Mouse (Mus musculus) heart, embryonic 10.5 days (tissue): ENCODE measurements around the gene Rev1. TPM values are rescaled to one million over a fixed set of nuclear protein-coding genes. Genes with fewer than 3 reads are reported as not detected.
A peak's percentile ranks its signal among the peaks of the same experiment; 100 is the strongest.
"Not testable (repeated sequence)": the region's sequence is repeated elsewhere in the genome, so short reads cannot be mapped to it uniquely, and the experiment has no call there.

ENCODE experiments used
- DNase-seq: peaks from one replicate; pipeline ENCODE4 v3.0.0-alpha.2; 2017; ENCODE audit warnings: low spot score
- H3K27ac ChIP-seq: fragments of 300-500 bp; sonication (generic); 2 replicates; pipeline ENCODE4 v1.5.1; 2016; ENCODE audit warnings: mild to moderate bottlenecking
- H3K27me3 ChIP-seq: fragments of 300-500 bp; sonication (generic); 2 replicates; pipeline ENCODE4 v1.6.1; 2016; ENCODE audit warnings: mild to moderate bottlenecking; ENCODE audit not compliant: poor library complexity, insufficient read depth, severe bottlenecking
- H3K36me3 ChIP-seq: fragments of 300-500 bp; sonication (generic); 2 replicates; pipeline ENCODE4 v1.6.1; 2016; ENCODE audit warnings: mild to moderate bottlenecking, moderate library complexity
- H3K4me1 ChIP-seq: fragments of 300-500 bp; sonication (generic); 2 replicates; pipeline ENCODE4 v1.6.1; 2016; ENCODE audit warnings: mild to moderate bottlenecking
- H3K4me3 ChIP-seq: fragments of 300-500 bp; sonication (generic); 2 replicates; pipeline ENCODE4 v1.5.1; 2016; ENCODE audit warnings: mild to moderate bottlenecking, moderate library complexity
- H3K9me3 ChIP-seq: fragments of 300-500 bp; sonication (generic); 2 replicates; pipeline ENCODE4 v1.6.1; 2016; ENCODE audit warnings: mild to moderate bottlenecking, moderate library complexity
- WGBS: fragments of 180-500 bp; shearing (Covaris S2); methylation state at CpG from one replicate; pipeline ENCODE4 v1.1.7; 2016; 5-methylcytosine and 5-hydroxymethylcytosine counted together
- polyA plus RNA-seq: library from polyadenylated mRNA; unstranded; fragments of >200 nt; fragmentation: Nextera tagmentation; extraction: Ambion mirVana; gene quantifications from 2 replicates; pipeline ENCODE4 v1.2.1, GENCODE M21; 2016

Rev1 gene
- polyA plus RNA-seq, 1 experiment from 2014 or later = 32.2 TPM

GRCm38 (mm10) chr1:38127036-38127435 is 2.6 kb downstream of the Rev1 start:
- Histone ChIP-seq H3K4me1 (peaks cover 33% of the 10 kb centered on the region), H3K4me3 (no peak overlapping the region), H3K36me3 (no peaks in the 10 kb centered on the region), H3K27ac (no peak overlapping the region), H3K27me3 (no peaks in the 10 kb centered on the region), H3K9me3 (no peaks in the 10 kb centered on the region)
- DNase-seq = no peak

- no peaks in the 10 kb centered on the region for H3K27me3 ChIP-seq
- H3K4me1 ChIP-seq = peaks cover 33% of the 10 kb centered on the region
- H3K27ac ChIP-seq = no peak overlapping the region
- H3K9me3 ChIP-seq = no peaks in the 10 kb centered on the region
- H3K4me3 ChIP-seq = no peak overlapping the region
- no peak for DNase-seq
- no peaks in the 10 kb centered on the region for H3K36me3 ChIP-seq
- 77% methylated on average over 3 of the region's 3 CpGs for WGBS
Observed at GRCm38 (mm10) chr1:38126426-38126825, 3.2 kb downstream of the Rev1 start.

GRCm38 (mm10) chr1:38124261-38124660 is 5.3 kb downstream of the Rev1 start:
- no peaks in the 10 kb centered on the region for H3K9me3 ChIP-seq

GRCm38 (mm10) chr1:38120877-38121276 is 8.7 kb downstream of the Rev1 start:
- Histone ChIP-seq H3K36me3 (no peaks in the 10 kb centered on the region), H3K4me3 (no peak overlapping the region), H3K4me1 (peaks cover 6% of the 10 kb centered on the region), H3K9me3 (no peaks in the 10 kb centered on the region), H3K27ac (no peak overlapping the region), H3K27me3 (no peaks in the 10 kb centered on the region)
- 86% methylated on average over 5 of the region's 5 CpGs for WGBS
- DNase-seq = no peak

More at GRCm38 (mm10) chr1:38124261-38124660, 5.3 kb downstream of the Rev1 start:
- no peaks in the 10 kb centered on the region for H3K36me3 ChIP-seq
- no peak overlapping the region for H3K4me3 ChIP-seq
- H3K4me1 ChIP-seq = peaks cover 22% of the 10 kb centered on the region
- H3K27me3 ChIP-seq = no peaks in the 10 kb centered on the region
- no peak for DNase-seq
- H3K27ac ChIP-seq = no peak overlapping the region

GRCm38 (mm10) chr1:38118624-38119023 is 11.0 kb downstream of the Rev1 start:
- no peak overlapping the region for H3K27ac ChIP-seq
- 93% methylated on average over 2 of the region's 2 CpGs for WGBS
- H3K27me3 ChIP-seq = no peaks in the 10 kb centered on the region
- H3K36me3 ChIP-seq = no peaks in the 10 kb centered on the region
- H3K9me3 ChIP-seq = no peaks in the 10 kb centered on the region
- no peak overlapping the region for H3K4me3 ChIP-seq
- H3K4me1 ChIP-seq = no peaks in the 10 kb centered on the region
- no peak for DNase-seq

GRCm38 (mm10) chr1:38109786-38110185 is 19.8 kb downstream of the Rev1 start:
- Histone ChIP-seq H3K27me3 (no peaks in the 10 kb centered on the region), H3K27ac (no peak overlapping the region), H3K4me3 (no peak overlapping the region), H3K4me1 (peaks cover 9% of the 10 kb centered on the region), H3K9me3 (no peaks in the 10 kb centered on the region), H3K36me3 (peaks cover 6% of the 10 kb centered on the region; the same call in 1 of the 2 replicates)
- 90% methylated on average over 7 of the region's 7 CpGs for WGBS
- no peak for DNase-seq

- Histone ChIP-seq H3K27me3 (no peaks in the 10 kb centered on the region), H3K36me3 (peaks cover 19% of the 10 kb centered on the region), H3K4me3 (no peak overlapping the region), H3K27ac (peak overlapping the region; percentile 76), H3K4me1 (peaks cover 28% of the 10 kb centered on the region), H3K9me3 (no peaks in the 10 kb centered on the region)
- 5% methylated on average over 3 of the region's 3 CpGs for WGBS
- DNase-seq = peak; percentile 88
Observed at GRCm38 (mm10) chr1:38103813-38104212, 25.8 kb downstream of the Rev1 start.

GRCm38 (mm10) chr1:38103214-38103613 is 26.4 kb downstream of the Rev1 start:
- no peak for DNase-seq
- 63% methylated on average over 1 of the region's 1 CpGs for WGBS

GRCm38 (mm10) chr1:38081316-38081715 is 48.3 kb downstream of the Rev1 start:
- Histone ChIP-seq H3K9me3 (no peaks in the 10 kb centered on the region), H3K4me1 (no peaks in the 10 kb centered on the region), H3K27ac (no peak overlapping the region), H3K36me3 (peaks cover 59% of the 10 kb centered on the region), H3K27me3 (no peaks in the 10 kb centered on the region), H3K4me3 (no peak overlapping the region)
- 75% methylated on average over 8 of the region's 8 CpGs for WGBS
- no peak for DNase-seq

More at GRCm38 (mm10) chr1:38103214-38103613, 26.4 kb downstream of the Rev1 start:
- Histone ChIP-seq H3K4me1 (peaks cover 28% of the 10 kb centered on the region), H3K27me3 (no peaks in the 10 kb centered on the region), H3K36me3 (peaks cover 23% of the 10 kb centered on the region), H3K4me3 (no peak overlapping the region), H3K9me3 (no peaks in the 10 kb centered on the region), H3K27ac (peak overlapping the region; percentile 76)

GRCm38 (mm10) chr1:38071326-38071725 is 58.3 kb downstream of the Rev1 start:
- Histone ChIP-seq H3K9me3 (no peaks in the 10 kb centered on the region), H3K4me1 (no peaks in the 10 kb centered on the region; the same call in 1 of the 2 replicates), H3K4me3 (no peak overlapping the region), H3K27me3 (no peaks in the 10 kb centered on the region), H3K27ac (no peak overlapping the region), H3K36me3 (peaks cover 69% of the 10 kb centered on the region)
- WGBS = 31% methylated on average over 8 of the region's 8 CpGs
- no peak for DNase-seq

GRCm38 (mm10) chr1:38067276-38067675 is 62.3 kb downstream of the Rev1 start:
- 95% methylated on average over 10 of the region's 10 CpGs for WGBS
- H3K36me3 ChIP-seq = peaks cover 71% of the 10 kb centered on the region
- H3K27ac ChIP-seq = no peak overlapping the region
- no peak for DNase-seq
- H3K27me3 ChIP-seq = no peaks in the 10 kb centered on the region
- H3K4me3 ChIP-seq = no peak overlapping the region
- H3K4me1 ChIP-seq = no peaks in the 10 kb centered on the region; the same call in 1 of the 2 replicates
- H3K9me3 ChIP-seq = no peaks in the 10 kb centered on the region

GRCm38 (mm10) chr1:38062156-38062555 is 67.4 kb downstream of the Rev1 start:
- H3K27me3 ChIP-seq, H3K4me3 ChIP-seq, DNase-seq, H3K9me3 ChIP-seq, H3K27ac ChIP-seq, H3K4me1 ChIP-seq: not testable (repeated sequence)
- H3K36me3 ChIP-seq = peaks cover 79% of the 10 kb centered on the region
- 83% methylated on average over 2 of the region's 2 CpGs for WGBS

GRCm38 (mm10) chr1:38058417-38058816 is 71.2 kb downstream of the Rev1 start:
- 74% methylated on average over 6 of the region's 6 CpGs for WGBS

GRCm38 (mm10) chr1:38055176-38055575 is 74.4 kb downstream of the Rev1 start:
- Histone ChIP-seq H3K4me3 (no peak overlapping the region), H3K9me3 (no peaks in the 10 kb centered on the region), H3K4me1 (no peaks in the 10 kb centered on the region), H3K27ac (no peak overlapping the region), H3K36me3 (peaks cover 91% of the 10 kb centered on the region), H3K27me3 (no peaks in the 10 kb centered on the region)
- DNase-seq = no peak
- WGBS = 88% methylated on average over 5 of the region's 5 CpGs

More at GRCm38 (mm10) chr1:38058417-38058816, 71.2 kb downstream of the Rev1 start:
- peaks cover 86% of the 10 kb centered on the region for H3K36me3 ChIP-seq
- H3K27ac ChIP-seq = no peak overlapping the region
- H3K9me3 ChIP-seq = no peaks in the 10 kb centered on the region
- H3K27me3 ChIP-seq = no peaks in the 10 kb centered on the region
- H3K4me1 ChIP-seq = no peaks in the 10 kb centered on the region
- H3K4me3 ChIP-seq = no peak overlapping the region
- DNase-seq = no peak
